Mouse (Mus musculus): ENCODE data around the gene Cend1. TPM values are rescaled to one million over a fixed set of nuclear protein-coding genes. Genes with fewer than 3 reads are reported as not detected.
"Not testable (repeated sequence)": the region's sequence is repeated elsewhere in the genome, so short reads cannot be mapped to it uniquely, and the experiment has no call there.

Gene Cend1
- polyA plus RNA-seq, 1 experiment from 2014 or later, result not detected

DNA sequence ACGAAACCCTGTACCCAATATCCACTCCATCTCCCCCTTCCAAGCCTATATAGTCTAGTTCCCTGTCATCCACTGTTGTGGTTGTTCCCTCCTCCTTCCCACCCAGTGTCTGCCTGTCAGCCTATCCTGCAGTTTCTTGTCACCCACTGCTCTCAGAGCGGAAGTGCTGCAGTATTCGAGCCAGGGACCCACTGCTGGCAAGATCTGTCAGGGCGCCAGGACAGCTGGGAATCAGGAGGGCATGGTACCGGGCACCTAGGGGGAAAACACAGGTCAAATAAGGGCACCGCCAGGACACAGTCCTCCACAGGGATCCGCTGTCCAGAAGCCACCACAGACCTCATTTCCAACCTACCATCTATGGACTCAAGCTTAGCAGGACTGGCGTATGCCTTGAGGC, 18.7 kb downstream of the Cend1 start:
- DNase-seq, result no peak
- Histone ChIP-seq H3K4me3 (ENCODE audit: low read depth, low read length) (no peak overlapping the region), H3K36me3 (replicated peaks; ENCODE audit: insufficient read depth, low read length) (peaks cover 24% of the 10 kb centered on the region), H3K4me1 (ENCODE audit: insufficient read depth) (peaks cover 28% of the 10 kb centered on the region), H3K27me3 (ENCODE audit: insufficient read depth, low read length) (no peaks in the 10 kb centered on the region), H3K27ac (ENCODE audit: low read depth) (no peak overlapping the region), H3K9me3 (ENCODE audit: low read length) (no peaks in the 10 kb centered on the region), H3K9ac (replicated peaks) (no peak overlapping the region), H3K4me2 (ENCODE audit: low read depth, low read length) (no peak overlapping the region)
- 90% methylated on average over 8 of the region's 8 CpGs for WGBS (ENCODE audit: insufficient replicate concordance)
- ATAC-seq, result no peak
- TF ChIP-seq CTCF (IDR thresholded peaks at IDR 0.05; ENCODE audit: low read depth) (no peak), EP300 (IDR thresholded peaks at IDR 0.05; ENCODE audit: low read depth) (no peak)

- no peaks in the 10 kb centered on the region for H3K9me3 ChIP-seq (ENCODE audit: low read length)
- peak; percentile 91 for DNase-seq
- 12% methylated on average over 11 of the region's 11 CpGs for WGBS (ENCODE audit: insufficient replicate concordance)
- peaks cover 24% of the 10 kb centered on the region for H3K36me3 ChIP-seq (replicated peaks; ENCODE audit: insufficient read depth, low read length)
- H3K9ac ChIP-seq (replicated peaks), result no peak overlapping the region
- no peaks in the 10 kb centered on the region for H3K27me3 ChIP-seq (ENCODE audit: insufficient read depth, low read length)
- H3K4me2 ChIP-seq (ENCODE audit: low read depth, low read length), result no peak overlapping the region
- peaks cover 17% of the 10 kb centered on the region for H3K4me1 ChIP-seq (ENCODE audit: insufficient read depth)
- no peak overlapping the region for H3K4me3 ChIP-seq (ENCODE audit: low read depth, low read length)
- ATAC-seq, result peak; percentile 69
- no peak overlapping the region for H3K27ac ChIP-seq (ENCODE audit: low read depth)
- TF ChIP-seq CTCF (IDR thresholded peaks at IDR 0.05; ENCODE audit: low read depth) (peak; percentile 98), EP300 (IDR thresholded peaks at IDR 0.05; ENCODE audit: low read depth) (no peak)
These were observed 20.5 kb downstream of the Cend1 start for GRCm38 (mm10) chr7:141408833-141409232.

GRCm38 (mm10) chr7:141407670-141408069, 21.6 kb downstream of the Cend1 start:
- not testable (repeated sequence) for H3K4me3 ChIP-seq (ENCODE audit: low read depth, low read length); H3K27ac ChIP-seq (ENCODE audit: low read depth); H3K4me1 ChIP-seq (ENCODE audit: insufficient read depth); DNase-seq; ATAC-seq; H3K4me2 ChIP-seq (ENCODE audit: low read depth, low read length); H3K9me3 ChIP-seq (ENCODE audit: low read length); H3K27me3 ChIP-seq (ENCODE audit: insufficient read depth, low read length); H3K9ac ChIP-seq (replicated peaks)
- WGBS (ENCODE audit: insufficient replicate concordance), result 87% methylated on average over 7 of the region's 7 CpGs
- H3K36me3 ChIP-seq (replicated peaks; ENCODE audit: insufficient read depth, low read length), result peaks cover 30% of the 10 kb centered on the region

DNA sequence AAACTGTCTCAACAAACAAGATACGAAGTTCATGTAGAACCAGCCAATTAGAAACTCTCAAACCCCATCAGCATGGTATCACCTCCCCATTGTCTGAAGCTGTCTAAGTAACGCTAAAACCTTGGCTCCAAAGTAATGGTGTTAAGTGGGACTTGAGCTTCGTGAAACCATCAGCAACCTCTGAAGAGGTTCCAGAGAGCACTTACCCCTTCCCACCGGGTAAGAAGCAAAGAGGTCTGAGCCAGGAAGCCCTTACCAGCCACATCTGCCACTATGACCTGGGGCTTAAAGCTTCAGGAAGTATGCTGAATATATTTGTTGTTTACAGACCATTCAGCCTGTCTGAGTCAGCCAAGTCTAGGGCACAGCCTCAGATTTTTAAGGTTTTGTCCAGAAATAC, 23.8 kb downstream of the Cend1 start:
- DNase-seq (no peak), ATAC-seq (no peak)
- no peak overlapping the region for H3K4me2 ChIP-seq (ENCODE audit: low read depth, low read length)
- no peak overlapping the region for H3K9ac ChIP-seq (replicated peaks)
- H3K4me3 ChIP-seq (ENCODE audit: low read depth, low read length), result no peak overlapping the region
- H3K27ac ChIP-seq (ENCODE audit: low read depth), result no peak overlapping the region
- no peak for TF ChIP-seq CTCF (IDR thresholded peaks at IDR 0.05; ENCODE audit: low read depth)
- no peak for TF ChIP-seq EP300 (IDR thresholded peaks at IDR 0.05; ENCODE audit: low read depth)
- no peaks in the 10 kb centered on the region for H3K27me3 ChIP-seq (ENCODE audit: insufficient read depth, low read length)
- H3K36me3 ChIP-seq (replicated peaks; ENCODE audit: insufficient read depth, low read length), result peaks cover 45% of the 10 kb centered on the region
- 0 out of 2 replicates have a peak, but pooled peaks cover 4% of the 10 kb centered on the region for H3K4me1 ChIP-seq (ENCODE audit: insufficient read depth)
- H3K9me3 ChIP-seq (ENCODE audit: low read length), result no peaks in the 10 kb centered on the region
- whole genome bisulfite sequencing (ENCODE audit: insufficient replicate concordance), result 72% methylated on average over 4 of the region's 4 CpGs

- no peak overlapping the region for H3K9ac ChIP-seq (replicated peaks)
- TF ChIP-seq CTCF (IDR thresholded peaks at IDR 0.05; ENCODE audit: low read depth), result peak; percentile 98
- TF ChIP-seq EP300 (IDR thresholded peaks at IDR 0.05; ENCODE audit: low read depth), result no peak
- H3K4me1 ChIP-seq (ENCODE audit: insufficient read depth), result no peaks in the 10 kb centered on the region
- H3K27ac ChIP-seq (ENCODE audit: low read depth), result no peak overlapping the region
- DNase-seq, result peak; percentile 79
- ATAC-seq, result peak; percentile 72
- H3K4me3 ChIP-seq (ENCODE audit: low read depth, low read length), result no peak overlapping the region
- H3K36me3 ChIP-seq (replicated peaks; ENCODE audit: insufficient read depth, low read length), result peaks cover 50% of the 10 kb centered on the region
- no peaks in the 10 kb centered on the region for H3K9me3 ChIP-seq (ENCODE audit: low read length)
- no peak overlapping the region for H3K4me2 ChIP-seq (ENCODE audit: low read depth, low read length)
- no peaks in the 10 kb centered on the region for H3K27me3 ChIP-seq (ENCODE audit: insufficient read depth, low read length)
- WGBS (ENCODE audit: insufficient replicate concordance), result 37% methylated on average over 5 of the region's 5 CpGs
These were observed 26.0 kb downstream of the Cend1 start for GRCm38 (mm10) chr7:141403305-141403704.

DNA sequence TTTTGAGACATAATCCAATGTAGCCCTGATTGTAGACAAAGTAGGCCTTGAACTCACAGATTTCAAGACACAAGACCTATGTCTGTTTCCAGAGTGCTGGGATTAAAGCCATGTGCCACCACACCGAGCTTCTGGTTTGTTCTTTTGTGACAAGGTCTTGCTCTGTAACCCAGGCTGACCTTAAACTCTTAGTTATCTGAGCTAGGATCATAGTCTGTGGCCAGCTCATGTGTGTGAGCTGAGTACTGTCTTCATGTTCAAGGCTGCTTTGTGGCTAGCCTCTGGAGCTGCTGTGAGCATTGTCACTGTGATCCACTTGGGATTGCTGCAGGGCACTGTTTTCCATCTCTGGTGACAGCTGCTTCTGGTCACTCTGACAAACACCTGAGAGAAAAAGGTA, 33.9 kb downstream of the Cend1 start:
- Histone ChIP-seq H3K9ac (replicated peaks) (no peak overlapping the region), H3K4me2 (ENCODE audit: low read depth, low read length) (no peak overlapping the region), H3K27me3 (ENCODE audit: insufficient read depth, low read length) (no peaks in the 10 kb centered on the region), H3K27ac (ENCODE audit: low read depth) (no peak overlapping the region), H3K9me3 (ENCODE audit: low read length) (no peaks in the 10 kb centered on the region), H3K4me3 (ENCODE audit: low read depth, low read length) (no peak overlapping the region), H3K36me3 (replicated peaks; ENCODE audit: insufficient read depth, low read length) (peaks cover 43% of the 10 kb centered on the region), H3K4me1 (ENCODE audit: insufficient read depth) (peaks cover 17% of the 10 kb centered on the region)
- ATAC-seq (no peak), DNase-seq (no peak)
- no peak for TF ChIP-seq CTCF (IDR thresholded peaks at IDR 0.05; ENCODE audit: low read depth)
- TF ChIP-seq EP300 (IDR thresholded peaks at IDR 0.05; ENCODE audit: low read depth), result no peak
- WGBS (ENCODE audit: insufficient replicate concordance), result 47% methylated on average over 1 of the region's 1 CpGs

DNA sequence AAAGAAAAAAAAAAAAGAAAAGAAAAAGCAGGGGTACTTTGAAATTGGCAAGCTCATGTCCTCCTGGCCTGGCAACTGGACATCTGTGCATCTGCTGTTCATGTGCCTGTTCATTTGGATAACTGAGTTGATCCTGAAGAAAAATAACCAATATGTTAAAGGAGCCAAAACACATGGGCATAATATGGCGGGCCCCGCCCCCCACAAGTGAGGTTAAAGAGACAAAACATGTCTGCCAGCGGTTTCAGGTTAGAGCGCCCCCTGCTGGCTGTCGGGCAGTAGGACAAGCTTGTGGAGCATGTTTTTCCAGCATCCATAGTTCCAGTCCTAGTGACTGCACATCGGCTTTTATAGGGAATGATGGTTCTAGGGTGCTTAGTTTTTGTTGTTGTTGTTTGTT, 34.5 kb downstream of the Cend1 start:
- peak overlapping the region; percentile 95 for H3K27ac ChIP-seq (ENCODE audit: low read depth)
- peak; percentile 96 for TF ChIP-seq CTCF (IDR thresholded peaks at IDR 0.05; ENCODE audit: low read depth)
- no peak for TF ChIP-seq EP300 (IDR thresholded peaks at IDR 0.05; ENCODE audit: low read depth)
- H3K36me3 ChIP-seq (replicated peaks; ENCODE audit: insufficient read depth, low read length), result peaks cover 37% of the 10 kb centered on the region
- DNase-seq (peak; percentile 92), ATAC-seq (no peak)
- H3K4me2 ChIP-seq (ENCODE audit: low read depth, low read length), result peak overlapping the region; percentile 92
- no peak overlapping the region for H3K4me3 ChIP-seq (ENCODE audit: low read depth, low read length)
- H3K27me3 ChIP-seq (ENCODE audit: insufficient read depth, low read length), result no peaks in the 10 kb centered on the region
- H3K4me1 ChIP-seq (ENCODE audit: insufficient read depth), result peaks cover 22% of the 10 kb centered on the region
- H3K9me3 ChIP-seq (ENCODE audit: low read length), result no peaks in the 10 kb centered on the region
- WGBS (ENCODE audit: insufficient replicate concordance), result 22% methylated on average over 6 of the region's 6 CpGs
- H3K9ac ChIP-seq (replicated peaks), result no peak overlapping the region
